Mouse (Mus musculus) urinary bladder, postnatal 4 days (tissue): ENCODE measurements at regions not wholly inside any gene's neighbourhood (a gene's known extent, or its start where the extent isn't known, plus 50 kb on each side); places are given as distances from the start of the nearest gene placed in this dataset.

Experiments used
- DNase-seq, 2 experiments: peaks; one replicate each; pipeline ENCODE4 v3.0.0; 2021 to 2022; ENCODE audit warnings: low spot score in 2 of 2

GRCm38 (mm10) chr8:127894284-127894683 lies 464.1 kb upstream of the Nrp1 start:
- no peak for DNase-seq

GRCm38 (mm10) chr8:127908436-127908835 lies 450.0 kb upstream of the Nrp1 start:
- DNase-seq: no peak

GRCm38 (mm10) chr8:127909580-127909979 lies 448.8 kb upstream of the Nrp1 start:
- no peak for DNase-seq

GRCm38 (mm10) chr8:127914086-127914485 lies 444.3 kb upstream of the Nrp1 start:
- DNase-seq: no peak

GRCm38 (mm10) chr8:127914914-127915313 lies 443.5 kb upstream of the Nrp1 start:
- DNase-seq: no peak

GRCm38 (mm10) chr8:127915591-127916028 lies 442.8 kb upstream of the Nrp1 start:
- no peak for DNase-seq

GRCm38 (mm10) chr8:127921925-127922324 lies 436.5 kb upstream of the Nrp1 start:
- DNase-seq: no peak

GRCm38 (mm10) chr8:127923321-127923720 lies 435.1 kb upstream of the Nrp1 start:
- DNase-seq: no peak

- no peak for DNase-seq
These were observed 426.1 kb upstream of the Nrp1 start for GRCm38 (mm10) chr8:127932276-127932675.

GRCm38 (mm10) chr8:127936792-127937435 lies 421.5 kb upstream of the Nrp1 start:
- DNase-seq: no peak

GRCm38 (mm10) chr8:127939284-127939985 lies 419.0 kb upstream of the Nrp1 start:
- no peak for DNase-seq

- DNase-seq: no peak
These were observed 418.4 kb upstream of the Nrp1 start for GRCm38 (mm10) chr8:127939986-127940359.

GRCm38 (mm10) chr8:127942319-127942718 lies 416.1 kb upstream of the Nrp1 start:
- DNase-seq: no peak

- DNase-seq: no peak
These were observed 413.4 kb upstream of the Nrp1 start for GRCm38 (mm10) chr8:127944955-127945498.

GRCm38 (mm10) chr8:127957571-127957970 lies 400.8 kb upstream of the Nrp1 start:
- no peak for DNase-seq

- no peak for DNase-seq
These were observed 399.9 kb upstream of the Nrp1 start for GRCm38 (mm10) chr8:127958351-127959044.

GRCm38 (mm10) chr8:127962862-127963261 lies 395.5 kb upstream of the Nrp1 start:
- no peak for DNase-seq

GRCm38 (mm10) chr8:127963625-127964024 lies 394.8 kb upstream of the Nrp1 start:
- no peak for DNase-seq

GRCm38 (mm10) chr8:127964801-127965200 lies 393.6 kb upstream of the Nrp1 start:
- no peak for DNase-seq

GRCm38 (mm10) chr8:127965341-127965740 lies 393.1 kb upstream of the Nrp1 start:
- DNase-seq: no peak

GRCm38 (mm10) chr8:127968026-127968425 lies 390.4 kb upstream of the Nrp1 start:
- DNase-seq: no peak

- no peak for DNase-seq
These were observed 385.2 kb upstream of the Nrp1 start for GRCm38 (mm10) chr8:127973194-127973593.

- DNase-seq: no peak
These were observed 380.7 kb upstream of the Nrp1 start for GRCm38 (mm10) chr8:127977746-127978145.
